Mouse (Mus musculus) embryonic fibroblast, embryonic 13.5 days (primary cell): Measurements from ENCODE around the gene Gcdh.
A peak's percentile ranks its signal among the peaks of the same experiment; 100 is the strongest.

Experiments
- CTCF ChIP-seq: IDR thresholded peaks from 2 replicates; pipeline ENCODE4 v1.5.1; 2011; ENCODE audit warnings: mild to moderate bottlenecking, control low read depth, low read length, moderate library complexity, borderline replicate concordance; ENCODE audit not compliant: insufficient read depth
- POLR2A ChIP-seq: IDR thresholded peaks from 2 replicates; pipeline ENCODE4 v1.6.1; 2011; ENCODE audit warnings: low read depth, mild to moderate bottlenecking, control low read depth, low read length, moderate library complexity

DNA sequence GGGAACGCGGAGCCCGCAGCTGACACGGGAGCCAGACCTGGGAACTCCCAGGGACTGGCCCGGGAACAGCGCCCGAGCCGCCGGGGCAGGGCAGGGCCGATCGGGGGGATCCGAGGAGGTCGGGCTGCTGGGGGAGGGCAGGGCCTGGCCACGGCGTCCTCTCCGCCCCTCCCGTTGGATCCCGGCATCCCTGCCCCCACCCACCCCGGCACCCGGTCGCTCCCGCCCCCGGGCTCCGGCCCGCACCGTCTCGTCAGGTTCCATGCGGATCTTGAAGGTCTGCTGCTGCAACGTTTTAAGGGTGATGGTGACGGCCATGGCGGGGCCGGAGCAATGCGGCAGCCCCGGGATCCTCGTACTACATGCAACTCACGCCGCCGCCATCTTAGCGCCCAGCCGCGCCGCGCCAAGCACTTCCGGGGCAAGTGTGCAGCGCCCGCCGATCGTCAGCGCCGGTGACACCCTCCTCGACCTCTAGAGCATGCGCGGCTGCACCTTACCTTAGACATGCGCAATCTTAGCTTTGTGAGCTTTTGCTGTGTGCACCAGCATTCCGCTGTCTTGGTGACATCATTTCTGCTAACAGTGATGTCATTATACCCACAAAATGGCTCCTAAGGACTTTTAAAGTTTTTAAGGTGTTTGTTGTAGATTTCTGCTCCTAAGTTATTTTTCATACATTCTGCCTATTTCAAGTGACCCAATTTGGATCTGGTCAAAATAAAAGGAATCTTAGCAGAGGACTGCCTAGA lies 53.3 kb downstream of the Gcdh start, which contains the start of gene Rad23a:
- peak; percentile 92 for TF ChIP-seq POLR2A
- TF ChIP-seq CTCF: no peak
